15 mouse cellular contexts compared by ENCODE assay signal in the genomic region with DNA sequence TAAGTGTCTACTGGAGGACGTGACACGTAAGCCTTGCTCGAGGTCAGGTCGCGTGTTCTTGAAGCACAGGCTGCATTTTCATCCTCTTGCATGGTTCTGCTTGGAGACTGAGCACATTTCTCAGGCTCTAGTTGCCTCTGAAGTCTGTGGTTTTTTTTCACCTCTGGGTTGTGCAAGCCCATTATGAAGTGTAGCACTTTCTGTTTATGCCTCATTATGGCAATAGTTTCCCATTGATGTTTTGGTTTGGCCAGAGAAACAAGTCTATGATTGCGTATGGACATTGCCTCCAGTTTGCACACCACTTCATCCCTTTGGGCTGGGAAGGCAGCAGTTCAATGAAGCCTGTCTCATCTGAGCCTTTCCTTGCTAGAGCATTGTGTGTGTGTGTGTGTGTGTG.
"Had no signal": no experiment of that assay in that cellular context is flagged by ENCODE, and none has a peak within 500 bp of the region (broad histone marks: within the 10 kb centered on the region; RNA-seq: fewer than 3 reads in every experiment).

No protein-coding gene starts in this region.

- H3K27ac ChIP-seq: kidney, postnatal 0 days; layer of hippocampus, adult 2 months; limb, embryonic 10.5 days; limb, embryonic 13.5 days; liver, embryonic 12.5 days; liver, embryonic 15.5 days had no signal

- H3K27me3 ChIP-seq: limb, embryonic 13.5 days; liver, embryonic 12.5 days; liver, embryonic 15.5 days had no signal

- DNase-seq: kidney, adult 2 months; kidney, postnatal 25 days; layer of hippocampus, adult 9-11 months; liver; midbrain, embryonic 14.5 days; thymus, adult 2 months; thymus, postnatal 14 days; thymus, postnatal 4 days had no signal

- ATAC-seq: liver, embryonic 12.5 days had no signal

- H3K9me3 ChIP-seq: limb, embryonic 10.5 days; limb, embryonic 13.5 days; liver, embryonic 12.5 days; liver, embryonic 15.5 days had no signal

- H3K4me2 ChIP-seq: limb, embryonic 13.5 days; liver, embryonic 12.5 days; liver, embryonic 15.5 days; midbrain, embryonic 11.5 days had no signal

- H3K4me3 ChIP-seq: layer of hippocampus, adult 2 months; limb, embryonic 10.5 days; limb, embryonic 13.5 days; liver, embryonic 12.5 days; liver, embryonic 15.5 days had no signal

- H3K9ac ChIP-seq: limb, embryonic 13.5 days; liver, embryonic 12.5 days; liver, embryonic 15.5 days had no signal

- H3K4me1 ChIP-seq: limb, embryonic 13.5 days; liver, embryonic 12.5 days; liver, embryonic 15.5 days had no signal

- H3K36me3 ChIP-seq: limb, embryonic 10.5 days; limb, embryonic 13.5 days; liver, embryonic 12.5 days; liver, embryonic 15.5 days had no signal
